Mouse (Mus musculus) naive thymus-derived CD4-positive, alpha-beta T cell, adult 2 months (primary cell): ENCODE results near the gene Taf1c.

Experiments
- DNase-seq: peaks from one replicate; pipeline ENCODE4 v3.0.0-alpha.2; 2011; ENCODE audit warnings: low read depth

Gene Taf1c

GRCm38 (mm10) chr8:119572411-119572810, 32.6 kb downstream of the Taf1c start:
- no peak for DNase-seq

GRCm38 (mm10) chr8:119571135-119571534, 33.9 kb downstream of the Taf1c start:
- DNase-seq = no peak

- DNase-seq = peak; percentile 88
Observed at GRCm38 (mm10) chr8:119569881-119570280, 35.1 kb downstream of the Taf1c start.

GRCm38 (mm10) chr8:119568951-119569350, 36.1 kb downstream of the Taf1c start:
- no peak for DNase-seq

GRCm38 (mm10) chr8:119568251-119568650, 36.8 kb downstream of the Taf1c start:
- no peak for DNase-seq

- DNase-seq = no peak
Observed at GRCm38 (mm10) chr8:119566367-119566766, 38.7 kb downstream of the Taf1c start.

GRCm38 (mm10) chr8:119563849-119564251, 41.2 kb downstream of the Taf1c start:
- no peak for DNase-seq

GRCm38 (mm10) chr8:119559402-119559720, 45.7 kb downstream of the Taf1c start:
- no peak for DNase-seq

- DNase-seq = peak; percentile 99
Observed at GRCm38 (mm10) chr8:119558603-119559401, 46.2 kb downstream of the Taf1c start, which contains the start of gene Mbtps1. TSS of gene Mbtps1 (minus strand) at chr8:119558735.

- no peak for DNase-seq
Observed at GRCm38 (mm10) chr8:119557821-119558602, 47.0 kb downstream of the Taf1c start.

- no peak for DNase-seq
Observed at GRCm38 (mm10) chr8:119557132-119557531, 47.9 kb downstream of the Taf1c start.

GRCm38 (mm10) chr8:119555861-119556260, 49.2 kb downstream of the Taf1c start:
- no peak for DNase-seq

- no peak for DNase-seq
Observed at GRCm38 (mm10) chr8:119552967-119553366, 52.1 kb downstream of the Taf1c start.

- no peak for DNase-seq
Observed at GRCm38 (mm10) chr8:119548560-119549113, 56.4 kb downstream of the Taf1c start.
